ENCODE assay signal across 8 mouse cellular contexts in genomic region chr7:6172006-6172649, GRCm38 (mm10). TPM values are rescaled to one million over a fixed set of nuclear protein-coding genes. Genes with fewer than 3 reads are reported as not detected.
DNase-seq lines count a peak whose midpoint lies in the region; ATAC-seq lines count a peak whose summit lies in the region.

TSS of gene Zfp444 (plus strand) at chr7:6172226.

- intact Hi-C loops in left cerebral cortex, postnatal 14 days (cut with DNase I): loop anchor here (1.0 to 5.0 kb wide), 3 partner anchors 16 to 1090 kb away; partner anchors contain the start of gene Epn1

- H3K36me3 ChIP-seq in intestine, embryonic 14.5 days (ENCODE audit: control insufficient read depth, insufficient read depth, low read length): peaks cover 9% of the 10 kb centered on the region; the same call in 1 of the 2 replicates

- DNase-seq in adrenal gland, adult 18-20 months (ENCODE audit: low spot score in 2 of 2): peak; percentile 96 to 97
- DNase-seq in embryo, embryonic 11 days: peak; percentile 97
- DNase-seq in gastrocnemius, postnatal 25 days: peak; percentile 93
- peak; percentile 97 for DNase-seq in intestine, embryonic 14.5 days (ENCODE audit: low spot score)
- peak; percentile 99 to 100 for DNase-seq in left cerebral cortex, postnatal 14 days (ENCODE audit: low spot score in 2 of 2)
- peak; percentile 98 for DNase-seq in mesoderm, embryonic 11.5 days (ENCODE audit: low read depth, low spot score)
- DNase-seq in right cerebral cortex, postnatal 36 days (ENCODE audit: low spot score in 2 of 2): peak; percentile 99 to 100
- peak; percentile 98 for DNase-seq in yolk sac, embryonic 10.5 days (ENCODE audit: low spot score)

- H3K4me3 ChIP-seq in intestine, embryonic 14.5 days (ENCODE audit: low read depth, low read length): peak within 1 kb of the TSS; percentile 51

- H3K9ac ChIP-seq in intestine, embryonic 14.5 days (ENCODE audit: low read length): peak within 1 kb of the TSS; percentile 64

- peak; percentile 95 for ATAC-seq in intestine, embryonic 14.5 days (replicated peaks; ENCODE audit: low FRiP score, low TSS enrichment, low read depth)

- H3K27me3 ChIP-seq in intestine, embryonic 14.5 days (replicated peaks; ENCODE audit: control insufficient read depth, insufficient read depth, low read length): no peaks in the 10 kb centered on the region

- WGBS in intestine, embryonic 14.5 days: under 1% methylated on average over 37 of the region's 37 CpGs

- no peaks in the 10 kb centered on the region for H3K9me3 ChIP-seq in intestine, embryonic 14.5 days (ENCODE audit: control insufficient read depth, low read length)

- H3K4me1 ChIP-seq in intestine, embryonic 14.5 days (replicated peaks; ENCODE audit: control insufficient read depth, insufficient read depth, low read length): peaks cover 14% of the 10 kb centered on the region

- H3K27ac ChIP-seq in intestine, embryonic 14.5 days (ENCODE audit: low read depth): peak within 1 kb of the TSS; percentile 77

- H3K4me2 ChIP-seq in intestine, embryonic 14.5 days (ENCODE audit: low read length): peak within 1 kb of the TSS; percentile 94

RNA-seq across cellular contexts. Expression of gene Zfp444, which starts in this region (rescaled TPM):
- total RNA-seq in adrenal gland, adult 18-20 months (2021): 10 to 100 TPM; 25.8 to 27.0 TPM
- total RNA-seq in gastrocnemius, postnatal 25 days (2021): 1 to 10 TPM; 4.0 to 7.6 TPM
- 49.9 and 54.0 TPM in 2 replicates for polyA plus RNA-seq in intestine, embryonic 14.5 days (2014; fragmentation: Nextera tagmentation; extraction: Ambion mirVana)
- total RNA-seq in left cerebral cortex, postnatal 14 days (2021): 10 to 100 TPM; 51.0 to 58.8 TPM

Comparison
In these comparisons a context has a peak if more than half of its experiments do, and no peak if none do; other contexts are left out.
1. Peak in every context shown above with its lines: DNase-seq, ATAC-seq, H3K4me3 ChIP-seq and H3K27ac ChIP-seq.